Mouse (Mus musculus) T-helper 1 cell (primary cell): ENCODE measurements at regions not wholly inside any gene's neighbourhood (a gene's known extent, or its start where the extent isn't known, plus 50 kb on each side); places are given as distances from the start of the nearest gene placed in this dataset.

Experiments
- in situ Hi-C: fragments of 300-600 bp; cut with MboI, MseI; formaldehyde crosslinking; loops from one replicate; pipeline ENCODE4 v1.15.1; 2025; ENCODE audit warnings: high pct_unique_total_duplicates

DNA sequence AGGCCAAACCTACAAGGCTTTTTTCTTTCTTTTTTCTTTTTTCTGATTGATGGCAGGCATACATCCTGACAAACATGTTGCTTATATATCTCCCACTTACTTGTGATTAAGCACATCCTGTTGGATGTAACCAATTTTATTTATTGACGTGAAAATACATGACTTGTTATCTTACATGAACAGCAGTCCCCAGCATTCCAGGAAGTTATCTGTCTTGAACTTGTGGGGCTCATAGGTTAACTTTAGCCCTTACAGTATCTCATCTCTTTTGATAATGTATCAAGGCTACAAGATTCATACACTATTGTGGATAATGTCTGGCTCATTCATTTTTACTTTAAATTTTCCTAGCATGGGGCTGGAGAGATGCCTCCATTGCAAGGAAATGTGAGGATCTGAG, 852.0 kb upstream of the Agtr1b start:
- in situ Hi-C loops: no loop called here

DNA sequence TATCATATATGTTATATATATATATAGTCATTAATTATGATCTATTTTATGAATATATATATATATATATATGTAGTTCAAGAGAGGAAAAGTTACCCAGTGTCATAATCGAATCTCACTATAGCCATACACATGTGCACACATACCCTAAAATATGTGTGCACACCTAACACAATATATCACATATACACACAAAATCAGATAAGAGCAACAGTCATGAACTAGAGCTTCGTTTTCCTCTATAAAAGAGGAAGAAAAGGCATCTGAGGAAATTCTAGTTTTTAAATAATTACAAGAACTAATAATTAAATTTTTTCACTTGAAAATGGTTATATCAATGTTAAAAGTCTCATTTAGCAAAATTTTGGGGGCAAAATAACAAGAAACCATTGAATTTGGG, 835.3 kb upstream of the Tbl1xr1 start:
- in situ Hi-C loops: no loop called here

DNA sequence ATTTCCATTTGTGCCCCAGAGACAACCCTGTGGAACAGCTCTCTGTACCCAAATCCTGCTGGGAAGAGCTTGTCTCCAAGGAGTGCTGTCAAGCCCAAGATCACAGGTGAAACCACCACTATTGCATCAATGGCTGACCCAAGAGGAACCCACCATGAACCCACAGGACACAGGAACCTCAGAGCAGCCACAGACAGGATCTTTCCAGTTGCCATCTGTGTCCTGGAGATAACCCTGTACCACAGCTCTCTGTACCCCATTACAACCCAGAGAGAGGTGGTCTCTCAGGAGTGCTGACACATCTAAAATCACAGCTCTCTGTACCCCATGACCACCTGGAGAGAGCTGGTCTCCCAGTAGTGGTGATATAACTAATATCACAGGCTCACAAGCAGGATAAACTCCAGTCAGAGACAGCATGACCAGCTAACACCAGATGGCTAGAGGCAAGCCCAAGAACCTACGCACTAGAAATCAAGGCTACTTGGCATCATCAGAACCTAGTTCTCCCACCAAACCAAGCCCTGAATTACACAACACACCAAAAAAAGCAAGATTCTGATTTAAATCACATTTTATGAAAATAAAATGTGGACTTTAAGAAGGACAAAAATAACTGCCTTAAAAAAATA, 820.2 kb upstream of the Tbl1xr1 start:
- in situ Hi-C loops: no loop called here

DNA sequence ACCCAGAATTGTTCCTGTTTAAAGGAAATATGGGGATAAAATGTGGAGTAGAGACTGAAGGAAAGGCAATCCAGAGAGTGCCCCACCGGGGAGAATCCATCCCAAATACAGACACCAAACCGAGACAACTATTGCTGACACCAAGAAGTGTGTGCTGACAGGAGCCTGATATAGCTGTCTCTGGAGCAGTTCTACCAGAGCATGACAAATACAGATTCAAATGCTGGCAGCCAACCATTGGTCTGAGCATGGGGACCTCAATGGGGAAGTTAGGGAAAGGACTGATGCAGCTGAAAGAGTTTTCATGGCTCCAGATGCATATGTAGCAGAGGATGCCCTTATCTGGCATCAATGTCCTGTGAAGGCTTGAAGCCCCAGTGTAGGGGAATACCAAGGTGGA, 813.1 kb upstream of the Tbl1xr1 start:
- in situ Hi-C loops: no loop called here

DNA sequence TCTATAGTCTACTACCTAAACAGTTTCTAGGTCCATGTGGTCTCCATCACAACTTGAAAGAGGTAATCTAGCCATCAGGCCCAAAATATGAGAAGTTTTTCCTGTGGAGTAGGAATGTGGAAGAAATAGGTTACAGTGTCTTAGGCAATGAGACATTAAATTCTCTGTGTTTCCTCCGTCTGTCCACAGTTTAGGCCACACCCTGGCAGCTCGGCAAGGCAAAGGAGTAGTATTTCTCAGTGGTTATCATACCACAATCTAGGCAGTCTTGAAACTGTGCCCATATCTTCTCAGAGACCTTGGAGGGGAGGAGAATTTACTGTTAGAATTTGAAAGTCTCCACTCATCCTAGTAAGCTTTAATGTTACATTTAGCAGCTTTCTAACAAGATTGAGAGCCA, 811.0 kb upstream of the Tbl1xr1 start:
- in situ Hi-C loops: no loop called here

DNA sequence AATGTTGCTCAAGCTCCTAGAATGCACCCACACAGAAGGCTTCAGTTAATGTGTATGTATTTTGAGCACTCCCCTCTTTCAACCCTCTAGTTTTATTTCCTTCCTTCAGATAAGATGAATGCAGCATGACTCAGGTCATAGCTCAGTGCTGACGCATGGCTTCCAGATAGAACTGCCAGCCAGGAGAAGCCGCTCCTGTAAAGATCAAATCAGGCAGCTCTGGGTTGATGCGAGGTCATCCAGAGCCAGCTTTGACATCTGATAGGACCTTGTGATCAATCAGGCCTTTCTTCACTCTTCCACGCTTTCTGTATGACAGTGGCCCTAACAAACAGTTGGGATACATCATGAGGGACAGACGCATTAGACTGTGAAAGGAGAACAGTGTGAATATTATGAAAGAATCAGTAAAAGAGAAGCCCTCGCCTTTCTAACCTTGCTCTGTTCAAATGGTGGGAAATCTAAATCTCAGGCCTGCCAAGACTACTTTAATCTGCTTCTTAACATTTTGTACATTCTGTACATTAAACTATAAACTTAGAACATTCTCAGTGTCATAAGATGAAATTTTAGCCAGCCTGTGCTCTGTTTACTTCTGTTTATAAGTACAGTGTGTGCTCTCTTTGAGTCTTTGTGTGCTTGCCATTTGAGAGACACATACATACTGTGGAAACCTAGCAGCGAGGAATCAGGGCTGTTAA, 807.9 kb upstream of the Tbl1xr1 start:
- in situ Hi-C loops: no loop called here

DNA sequence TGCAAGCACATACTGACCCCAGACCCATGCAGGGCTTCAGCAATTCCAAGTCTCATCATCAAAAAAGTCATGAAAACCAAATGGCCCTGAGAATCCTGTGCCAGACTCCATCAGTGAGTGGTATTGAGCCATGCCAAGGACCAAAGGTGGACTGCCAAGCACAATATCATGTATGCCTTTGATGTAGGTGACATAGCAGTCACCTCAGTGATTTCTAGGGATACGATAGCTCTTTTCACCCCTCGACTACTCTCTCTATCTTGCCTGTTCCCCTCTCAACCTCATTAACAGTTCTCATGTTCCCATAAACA, 807.4 kb upstream of the Tbl1xr1 start:
- in situ Hi-C loops: no loop called here

DNA sequence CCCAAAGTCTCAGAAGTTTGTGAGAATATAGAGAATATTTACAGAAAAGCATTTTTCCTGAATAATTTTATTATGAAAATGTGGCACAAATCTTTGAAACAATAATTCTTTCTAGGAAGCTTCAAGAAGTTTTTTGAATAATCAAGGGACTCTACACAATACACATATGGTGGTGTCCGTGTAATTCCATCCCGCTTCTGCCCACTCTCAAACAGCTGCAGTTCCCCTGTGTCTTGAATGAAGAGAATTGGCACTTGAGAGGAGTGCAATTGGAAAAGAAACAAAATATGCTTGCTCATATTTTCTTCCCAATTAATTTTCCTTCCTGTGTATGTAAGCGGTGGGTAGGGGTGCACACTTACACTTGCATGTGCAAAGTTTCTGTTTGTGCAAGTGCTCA, 805.7 kb upstream of the Tbl1xr1 start:
- in situ Hi-C loops: no loop called here

DNA sequence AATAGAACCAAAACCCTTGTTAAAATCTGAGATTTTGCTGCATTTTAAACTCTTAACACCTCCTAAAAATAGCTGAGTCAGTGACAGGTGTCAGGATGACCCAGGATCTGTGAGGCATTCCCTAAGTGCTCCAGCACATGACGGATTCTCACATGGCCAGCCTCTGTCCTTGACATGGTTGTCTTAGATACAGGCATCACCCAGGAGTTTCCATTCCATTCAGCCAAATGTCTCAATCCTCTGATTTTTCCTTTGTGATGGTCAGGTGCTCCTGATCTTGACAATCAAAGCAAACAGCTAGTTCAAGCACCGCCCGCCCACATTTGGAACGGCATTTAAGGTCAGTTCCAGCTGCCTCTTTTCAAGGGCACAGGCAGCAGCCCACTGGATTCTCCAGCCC, 804.2 kb upstream of the Tbl1xr1 start:
- in situ Hi-C loops: no loop called here

DNA sequence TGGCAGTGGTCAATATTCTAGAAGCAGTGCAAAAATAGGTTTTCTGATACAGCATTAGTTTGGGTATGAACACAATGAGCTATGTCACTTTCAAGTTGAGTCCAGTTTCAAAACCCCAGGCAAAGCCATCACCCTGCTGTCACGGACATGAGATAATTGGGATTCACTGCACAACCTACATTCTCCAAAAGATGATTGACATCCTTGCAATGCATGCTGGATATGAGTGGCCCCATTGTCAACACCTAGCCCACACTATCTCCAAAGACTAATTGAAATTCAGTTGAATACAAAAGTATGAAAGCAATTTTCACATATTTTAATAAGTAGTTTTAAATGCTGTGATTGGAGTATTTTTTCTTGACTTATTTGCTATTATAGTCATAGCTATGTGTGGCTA, 783.7 kb upstream of the Tbl1xr1 start:
- in situ Hi-C loops: no loop called here

DNA sequence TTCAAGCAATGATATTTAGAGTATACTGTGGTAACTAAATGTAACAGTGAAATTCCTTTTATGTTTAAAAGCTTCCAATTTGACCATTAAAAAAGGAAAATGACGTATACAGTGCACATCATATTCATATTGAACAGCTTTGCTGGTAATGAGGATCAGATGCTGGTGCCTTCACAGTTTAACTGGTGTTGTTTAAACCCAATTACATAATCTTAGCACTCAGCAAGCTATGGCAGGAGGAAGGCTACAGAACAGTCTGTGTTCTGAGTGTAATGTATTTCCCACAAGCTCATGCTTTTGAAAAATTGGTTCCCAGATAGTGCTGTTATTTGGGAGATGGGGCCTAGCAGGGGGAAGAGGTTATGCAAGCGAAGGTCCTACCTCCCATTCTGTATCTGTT, 783.1 kb upstream of the Tbl1xr1 start:
- in situ Hi-C loops: no loop called here

DNA sequence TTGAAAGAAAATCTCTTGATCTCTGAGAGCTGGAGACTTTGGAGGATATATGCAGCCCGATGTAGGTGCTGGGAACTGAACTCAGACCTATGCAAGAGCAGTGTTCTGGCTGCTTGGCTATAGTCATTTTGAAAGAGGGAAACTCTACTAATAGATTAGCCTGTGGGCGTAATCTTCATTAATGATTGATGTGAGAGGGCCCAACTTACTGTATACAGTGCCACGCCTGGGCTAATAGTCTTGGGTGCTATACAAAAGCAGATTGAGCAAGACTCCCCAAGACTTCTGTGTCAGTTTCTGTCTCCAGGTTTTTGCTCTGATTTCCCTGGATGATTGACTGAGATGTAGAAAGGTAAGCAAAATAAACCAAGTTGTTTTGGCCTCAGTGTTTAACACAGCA, 781.7 kb upstream of the Tbl1xr1 start:
- in situ Hi-C loops: no loop called here

DNA sequence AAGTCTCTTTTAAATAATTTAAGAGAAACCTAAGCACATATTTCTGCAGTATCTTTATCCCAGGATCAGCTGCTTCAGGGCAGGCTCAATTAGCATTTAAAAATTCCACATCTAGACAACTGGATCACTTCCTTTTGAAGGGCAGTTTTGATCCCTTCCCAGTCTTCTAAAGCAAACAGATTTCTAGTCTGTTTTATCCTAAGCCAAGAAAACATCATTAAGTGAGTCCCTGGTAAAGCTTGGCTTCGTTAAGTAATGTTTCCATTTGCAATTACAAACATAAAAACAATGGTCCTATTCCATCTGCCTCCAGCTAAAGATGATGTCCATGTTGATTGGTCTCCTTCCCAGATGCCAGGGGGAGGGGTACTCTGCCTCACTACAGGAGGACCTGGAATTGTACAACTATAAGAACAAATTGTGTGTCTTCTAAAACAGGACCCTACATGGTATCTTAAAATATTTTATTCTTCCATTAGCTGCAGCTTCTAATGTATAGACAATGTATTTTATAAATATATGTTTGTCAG, 779.8 kb upstream of the Tbl1xr1 start:
- in situ Hi-C loops: no loop called here

DNA sequence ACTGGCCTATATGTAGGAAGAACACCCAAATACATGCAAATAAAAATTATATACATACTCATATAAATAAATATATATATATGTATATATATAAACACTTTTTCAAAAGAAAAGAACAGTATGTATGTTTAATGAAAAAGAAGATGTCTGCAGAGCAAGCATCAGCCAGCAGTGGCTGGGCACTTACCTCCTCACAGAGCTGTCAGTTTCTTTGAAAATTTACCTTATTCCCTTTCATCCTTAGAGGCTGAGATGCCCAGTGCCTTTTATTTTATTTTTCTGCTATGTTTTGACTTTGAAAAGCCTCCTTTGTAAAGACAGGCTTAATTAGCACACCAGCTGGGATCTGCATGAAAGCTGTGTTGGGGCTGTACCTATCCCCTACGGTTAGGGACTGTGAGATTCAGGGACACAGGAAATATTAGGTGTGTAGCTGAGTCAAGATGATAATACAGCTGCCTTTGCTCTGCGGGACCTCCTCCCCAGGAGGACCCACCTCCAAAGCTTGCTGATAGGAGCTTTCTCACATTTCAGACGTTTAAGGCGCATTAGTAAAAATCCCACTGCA, 751.0 kb upstream of the Tbl1xr1 start:
- in situ Hi-C loops: no loop called here

DNA sequence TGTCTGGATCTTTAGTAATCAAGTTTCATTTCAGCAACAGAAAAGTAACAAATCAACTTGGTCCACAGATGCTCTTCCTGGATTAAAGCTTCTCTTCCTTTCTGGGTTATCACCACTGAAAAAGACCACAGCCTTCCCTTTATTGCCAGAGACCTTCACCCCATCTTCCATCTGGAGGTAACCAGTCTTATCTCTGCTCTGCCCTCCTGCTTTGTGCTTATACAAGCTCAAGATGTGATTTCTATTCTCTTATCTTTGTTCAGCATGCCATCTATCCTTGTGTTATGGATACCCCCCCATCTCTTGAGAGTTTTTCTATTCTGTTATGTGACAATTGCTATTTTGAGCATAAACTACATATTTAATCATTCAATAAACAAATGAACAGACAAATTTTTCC, 734.5 kb upstream of the Tbl1xr1 start:
- in situ Hi-C loops: no loop called here

DNA sequence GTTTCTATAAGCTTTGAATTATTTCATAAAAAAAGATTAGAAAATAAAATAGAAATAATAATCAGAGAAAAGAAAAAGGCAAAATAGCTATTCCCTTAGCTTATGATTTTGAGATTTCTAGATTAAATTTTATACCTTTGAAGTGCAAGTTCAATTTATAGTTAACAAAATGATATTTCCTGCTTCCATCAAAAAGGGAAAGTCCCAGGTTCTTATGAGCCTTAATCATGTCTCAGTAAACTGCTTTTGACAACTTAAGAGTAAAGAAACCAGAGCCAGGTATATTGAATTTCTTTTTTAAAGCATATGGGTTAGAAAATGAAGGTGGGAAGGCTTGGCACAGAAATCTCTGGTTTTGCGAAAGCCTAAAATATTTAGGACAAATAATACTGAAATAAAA, 733.4 kb upstream of the Tbl1xr1 start:
- in situ Hi-C loops: no loop called here

DNA sequence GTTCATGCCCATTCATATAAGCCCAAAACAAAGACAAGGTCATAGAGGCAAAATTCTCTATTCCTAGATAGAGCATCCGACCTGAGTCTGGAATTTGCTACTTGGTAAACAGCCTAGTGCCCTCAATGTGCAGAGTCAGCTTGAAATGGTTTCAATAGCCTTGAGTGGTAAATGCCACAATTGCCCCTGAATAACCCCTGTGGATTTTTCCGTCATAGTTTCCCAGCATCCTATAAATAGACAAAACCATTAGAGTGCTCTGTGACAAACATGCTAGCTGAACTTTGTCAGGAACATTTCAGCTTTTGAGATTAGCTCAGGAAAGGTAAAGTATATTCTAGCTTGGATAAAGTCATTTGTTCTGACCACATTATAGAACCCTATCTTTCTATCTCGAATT, 727.0 kb upstream of the Tbl1xr1 start:
- in situ Hi-C loops: no loop called here

DNA sequence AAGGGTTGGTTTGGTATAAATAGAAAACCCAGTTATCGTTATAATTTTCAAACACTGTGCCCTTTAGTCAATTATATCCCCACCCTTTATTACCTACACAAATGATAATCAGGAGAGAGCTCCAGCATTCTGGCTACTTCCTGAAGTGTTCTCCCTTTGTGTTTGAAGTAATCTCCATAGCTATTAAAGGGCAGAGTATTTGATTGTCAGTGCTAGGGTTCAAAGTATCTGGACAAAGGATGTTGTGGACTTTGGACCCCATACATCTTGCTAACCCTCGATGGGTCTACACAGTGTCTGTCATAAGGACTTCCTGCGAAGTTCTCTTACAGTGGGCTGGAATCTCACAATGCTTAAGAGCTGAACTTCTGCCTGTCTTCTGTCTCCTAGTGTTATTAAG, 720.3 kb upstream of the Tbl1xr1 start:
- in situ Hi-C loops: no loop called here

DNA sequence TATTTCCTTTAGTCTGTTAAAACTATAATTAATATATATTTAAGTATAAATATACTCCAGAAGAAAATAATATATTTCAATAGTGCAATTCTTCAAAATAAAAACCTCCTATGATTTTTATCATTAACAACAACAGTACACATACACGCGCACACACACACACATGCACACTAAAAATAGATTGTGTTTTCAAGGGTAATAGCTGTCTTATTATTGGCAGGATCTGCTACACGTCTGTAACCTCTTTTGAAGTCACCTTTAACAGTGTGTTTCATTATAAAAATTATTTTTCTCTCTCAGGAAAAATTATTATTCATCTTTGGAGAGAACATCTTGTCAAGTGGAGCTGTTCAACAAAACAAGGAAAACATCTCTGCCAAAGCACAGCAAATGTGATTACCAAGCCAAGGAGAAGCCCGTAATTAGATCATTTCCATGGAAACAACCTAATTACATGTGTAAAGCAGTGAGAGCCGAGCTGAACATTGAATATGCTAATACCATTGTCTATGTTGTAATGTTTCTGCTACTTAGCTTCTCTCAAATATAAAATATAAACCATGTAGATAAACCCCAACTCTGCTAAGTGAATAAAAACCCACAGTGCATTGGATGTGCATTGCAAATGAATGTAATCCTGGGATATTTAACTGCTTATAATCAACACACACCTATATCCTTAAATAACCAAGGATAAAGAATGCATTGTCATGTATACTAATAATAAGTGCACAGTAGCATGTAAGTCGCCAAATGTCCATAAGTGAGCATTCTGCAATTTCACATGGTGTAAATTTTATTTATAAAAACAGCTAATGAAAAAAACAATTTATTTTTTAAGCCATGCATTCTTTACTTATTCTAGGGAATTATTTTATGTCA, 719.4 kb upstream of the Tbl1xr1 start:
- in situ Hi-C loops: no loop called here

DNA sequence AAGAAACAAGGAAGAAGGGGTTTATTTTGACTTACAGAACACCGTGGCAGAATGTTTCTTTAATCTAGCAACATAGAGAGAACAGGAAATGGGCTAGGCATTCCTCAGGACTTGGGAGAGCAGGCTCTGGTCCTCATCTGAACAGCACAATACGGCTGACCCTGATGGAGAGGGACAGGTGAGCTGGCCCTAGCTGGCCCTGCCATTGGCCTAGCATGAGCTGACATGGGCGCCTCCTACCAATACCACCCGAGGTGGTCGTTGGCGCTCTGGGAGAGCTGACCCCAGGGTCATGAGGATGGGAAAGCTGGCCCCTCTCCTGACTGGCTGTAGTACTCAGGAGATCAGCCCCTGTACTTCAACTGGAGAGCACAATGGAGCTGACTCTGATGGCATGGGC, 718.4 kb upstream of the Tbl1xr1 start:
- in situ Hi-C loops: no loop called here

DNA sequence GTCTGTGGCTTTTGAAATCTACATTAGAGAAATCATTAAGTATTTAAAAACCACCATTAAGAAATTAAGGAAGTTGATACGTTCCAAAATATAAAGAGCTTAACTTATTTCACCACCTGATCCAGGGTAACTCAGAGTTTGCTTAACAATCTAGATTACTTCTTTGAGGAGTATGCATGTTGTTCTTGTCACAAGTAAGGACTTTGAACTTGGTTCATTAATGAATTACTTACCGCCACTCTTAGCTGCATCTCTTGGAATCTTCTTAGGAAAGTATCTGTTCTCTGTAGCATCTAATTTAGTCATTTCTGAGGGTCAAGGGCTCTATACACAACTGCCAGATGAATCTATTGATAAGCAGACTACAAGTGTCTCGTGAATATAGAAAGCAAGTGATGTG, 715.4 kb upstream of the Tbl1xr1 start:
- in situ Hi-C loops: no loop called here

DNA sequence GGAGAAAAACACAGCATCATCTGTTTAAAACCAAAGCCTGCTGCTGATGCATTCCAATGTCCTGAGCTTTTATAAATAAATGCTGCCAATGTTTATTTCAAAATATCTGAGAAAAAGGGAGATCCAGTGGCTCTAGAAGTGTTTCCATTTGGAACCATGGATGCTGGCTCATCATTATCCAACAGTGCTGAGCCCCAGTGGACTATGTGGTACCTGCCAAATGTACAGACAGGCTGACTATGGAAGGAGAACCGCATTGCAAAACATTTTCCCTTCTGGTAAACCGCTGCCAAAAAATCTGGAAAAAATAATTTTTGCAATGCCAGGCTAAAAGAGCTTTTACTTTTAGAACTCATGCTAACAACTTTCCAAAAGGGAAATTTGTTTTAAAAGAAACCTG, 696.6 kb upstream of the Tbl1xr1 start:
- in situ Hi-C loops: loop anchor here (25.0 kb wide), 1 partner anchor 718 kb away; no protein-coding TSS in a partner anchor
